Mouse (Mus musculus) kidney, adult 18-20 months (tissue): ENCODE measurements at regions not wholly inside any gene's neighbourhood (a gene's known extent, or its start where the extent isn't known, plus 50 kb on each side); places are given as distances from the start of the nearest gene placed in this dataset.

Experiments used
- DNase-seq: peaks from one replicate; pipeline ENCODE4 v3.0.0; 2021

DNA sequence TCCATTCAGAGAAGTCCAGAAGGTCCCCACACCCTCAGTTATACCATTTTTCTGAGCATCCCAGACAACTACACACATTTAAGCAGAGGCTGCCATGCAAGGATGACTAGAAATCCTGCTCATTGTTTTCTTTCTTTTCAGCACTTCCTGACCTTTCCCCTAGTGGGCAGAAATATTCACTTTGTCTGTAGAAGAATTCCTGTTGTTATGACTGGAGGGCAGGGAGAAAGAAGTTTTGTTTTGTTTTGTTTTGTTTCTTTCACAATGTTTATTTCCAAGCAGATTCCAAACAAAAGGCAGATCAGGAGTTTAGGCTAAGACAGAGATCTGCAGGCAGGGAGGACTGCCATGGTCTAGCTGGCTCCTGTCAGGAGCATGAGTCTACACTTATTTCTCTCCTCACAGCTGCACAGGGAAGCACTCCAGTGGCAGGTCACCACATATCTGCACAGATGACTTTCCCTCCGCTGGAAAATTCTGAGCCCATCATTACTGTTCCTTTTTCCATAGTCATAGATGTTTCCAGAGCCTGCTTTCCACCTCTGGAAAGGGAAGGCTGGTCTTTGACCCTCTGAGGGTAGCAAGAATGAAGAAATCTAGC, 182.5 kb upstream of the Dyrk2 start:
- DNase-seq: no peak

DNA sequence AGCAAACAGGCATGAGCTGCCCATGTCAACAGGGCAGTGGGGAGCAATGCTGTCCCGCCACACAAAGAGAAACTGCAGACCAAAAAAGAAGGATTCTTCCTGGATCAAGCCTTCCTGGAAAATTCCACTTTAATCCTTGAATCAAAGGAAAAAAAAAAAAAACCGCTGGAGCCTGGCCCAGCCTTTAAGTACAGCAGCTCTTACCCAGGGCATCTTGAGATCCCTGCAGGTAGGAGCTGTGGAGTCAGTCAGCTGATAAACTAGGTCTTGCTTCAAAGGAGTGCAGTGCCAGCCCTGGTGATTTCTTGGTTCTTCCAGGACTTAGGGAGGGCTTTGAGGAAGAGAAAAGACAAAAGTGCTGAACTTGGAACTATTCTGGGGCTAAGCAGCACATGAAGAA, 181.6 kb upstream of the Dyrk2 start:
- DNase-seq: no peak

DNA sequence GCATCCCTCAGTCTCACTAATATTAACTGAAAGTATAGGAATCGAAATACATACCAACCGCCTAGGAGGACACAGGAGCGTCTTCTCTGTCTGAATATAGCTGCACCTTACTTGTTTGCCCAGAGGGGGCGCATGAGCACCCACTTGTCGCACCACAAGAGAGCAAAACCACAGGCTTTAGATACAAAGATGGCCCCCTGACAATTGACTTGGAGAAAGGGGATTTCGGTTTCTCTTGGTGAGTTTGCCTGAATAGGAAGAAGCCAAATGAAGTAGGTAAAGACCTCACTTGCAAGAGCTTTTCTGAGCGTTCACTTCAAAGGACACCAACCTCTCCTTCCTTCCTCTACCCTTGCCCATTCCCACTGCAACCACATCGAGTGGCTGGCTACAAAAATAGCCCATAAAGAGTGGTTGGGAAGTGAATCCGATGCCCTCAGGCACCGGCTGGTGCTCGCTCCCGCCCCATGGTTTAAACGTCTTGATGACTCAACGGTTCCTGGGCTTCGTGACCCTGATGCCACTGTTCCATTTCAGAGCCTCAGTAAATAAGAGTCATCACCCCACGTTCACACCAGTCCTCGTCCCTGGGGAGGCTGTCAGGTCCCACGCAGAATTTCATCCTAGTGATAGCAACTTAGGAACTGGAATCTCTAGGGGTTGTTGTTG, 180.1 kb upstream of the Dyrk2 start:
- no peak for DNase-seq

DNA sequence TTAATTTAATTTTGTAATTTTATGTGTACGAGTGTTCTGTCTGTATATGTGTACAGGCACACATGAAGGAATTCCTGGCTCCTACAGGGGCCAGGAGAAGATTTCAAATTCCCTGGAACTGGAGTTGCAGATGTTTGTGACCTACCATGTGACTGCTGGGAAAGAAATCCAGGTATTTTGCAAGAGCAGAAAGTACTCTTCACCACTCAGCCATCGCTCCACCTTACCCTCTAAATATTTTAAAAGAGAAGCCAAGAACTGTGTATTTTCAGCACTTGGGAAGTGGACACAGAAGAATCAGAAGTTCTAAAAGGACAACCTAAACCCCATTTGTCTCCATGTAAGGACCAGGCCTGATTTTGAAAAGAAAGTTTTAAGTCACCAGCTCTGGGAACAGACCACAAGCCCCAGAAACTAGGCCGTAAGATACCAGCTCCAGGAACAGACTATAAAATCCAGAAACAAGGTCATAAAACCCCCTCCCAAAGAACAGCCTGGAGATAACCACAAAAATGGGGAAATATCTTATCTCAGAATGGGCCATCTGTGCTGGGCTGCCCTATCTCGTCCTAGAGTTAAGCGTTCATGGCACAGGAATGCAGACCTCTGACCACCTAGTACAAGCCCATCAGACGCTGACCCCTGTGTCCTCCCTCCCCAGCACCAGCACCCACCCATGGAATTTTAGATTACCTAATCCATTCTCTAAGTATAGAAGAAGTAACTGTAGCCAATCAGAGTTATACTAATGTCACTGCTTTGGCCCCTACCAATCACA, 178.8 kb upstream of the Dyrk2 start:
- DNase-seq: no peak

DNA sequence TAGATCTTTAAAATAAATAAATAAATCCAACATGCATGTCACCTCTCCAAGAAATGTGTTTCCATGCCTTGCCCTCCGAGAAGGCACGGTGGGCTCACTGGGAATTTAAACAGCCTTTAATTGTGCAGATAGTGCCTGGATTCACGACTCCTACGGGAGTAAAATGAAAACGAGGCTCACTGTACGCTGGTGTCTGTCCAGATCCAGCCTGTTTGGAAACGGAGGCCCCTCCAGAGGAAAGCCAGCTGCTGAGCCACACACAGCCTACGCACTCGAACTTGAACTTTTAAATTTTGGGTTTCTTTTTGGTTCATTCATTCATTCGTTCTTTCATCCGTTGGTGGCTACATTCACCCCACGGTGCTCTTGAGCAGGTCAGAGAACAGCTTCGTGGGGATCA, 175.1 kb upstream of the Dyrk2 start:
- no peak for DNase-seq

DNA sequence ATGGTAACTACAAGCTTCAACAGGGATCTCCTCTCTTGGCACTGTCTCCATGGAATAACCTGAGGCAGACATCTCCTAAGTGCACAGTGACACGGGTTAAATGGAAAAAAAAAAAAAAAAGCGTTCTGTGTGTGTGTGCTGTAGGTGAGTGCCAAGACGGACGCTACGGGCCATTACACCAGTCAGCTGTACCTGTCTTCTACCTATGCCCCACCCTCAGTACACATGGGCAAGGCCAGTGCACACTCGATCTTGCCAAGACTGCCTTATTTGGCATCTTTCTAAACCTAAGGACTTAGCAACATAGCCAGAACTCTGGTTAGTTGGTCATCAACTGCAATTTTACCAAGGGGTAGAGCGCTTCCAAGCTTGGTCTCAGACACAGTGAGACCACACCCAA, 173.1 kb upstream of the Dyrk2 start:
- DNase-seq: no peak

DNA sequence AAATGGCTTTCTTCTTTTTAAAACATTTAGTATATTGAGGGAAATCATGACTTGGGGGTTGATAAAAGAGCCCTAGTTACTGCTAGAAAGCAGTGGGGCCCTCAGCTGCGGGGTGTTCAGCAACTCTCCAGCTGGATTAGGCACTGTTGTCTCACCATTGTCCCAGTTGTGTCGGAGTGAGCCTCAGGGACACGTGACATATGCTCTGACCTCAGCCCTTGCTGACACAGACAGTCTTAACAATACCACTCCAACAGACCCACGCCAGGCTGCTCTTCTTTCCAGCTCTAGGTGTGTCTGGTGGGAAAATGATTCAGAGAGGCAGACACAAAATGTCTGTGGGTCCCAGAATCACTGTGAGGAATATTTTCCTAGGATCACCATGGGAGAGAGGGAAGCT, 170.2 kb upstream of the Dyrk2 start:
- DNase-seq: no peak

DNA sequence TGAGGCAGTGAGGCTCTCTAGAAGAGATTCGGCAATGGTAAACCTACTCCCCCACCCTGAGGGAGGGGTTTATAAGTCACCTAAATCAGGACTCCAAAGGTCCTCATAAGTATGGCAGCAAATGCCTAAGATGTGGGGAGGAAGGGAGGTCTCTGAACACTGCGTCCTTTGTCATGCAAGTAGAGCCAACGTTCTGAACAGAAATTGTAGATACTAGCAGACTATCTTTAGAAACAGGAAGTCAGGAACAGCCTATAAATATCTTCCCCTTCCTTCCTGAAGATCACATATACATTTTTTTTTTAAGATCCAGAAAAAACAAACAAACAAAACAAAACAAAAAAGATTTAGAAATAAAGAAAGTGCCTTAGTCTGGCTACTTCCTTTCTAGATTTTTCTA, 169.7 kb upstream of the Dyrk2 start:
- DNase-seq: no peak

DNA sequence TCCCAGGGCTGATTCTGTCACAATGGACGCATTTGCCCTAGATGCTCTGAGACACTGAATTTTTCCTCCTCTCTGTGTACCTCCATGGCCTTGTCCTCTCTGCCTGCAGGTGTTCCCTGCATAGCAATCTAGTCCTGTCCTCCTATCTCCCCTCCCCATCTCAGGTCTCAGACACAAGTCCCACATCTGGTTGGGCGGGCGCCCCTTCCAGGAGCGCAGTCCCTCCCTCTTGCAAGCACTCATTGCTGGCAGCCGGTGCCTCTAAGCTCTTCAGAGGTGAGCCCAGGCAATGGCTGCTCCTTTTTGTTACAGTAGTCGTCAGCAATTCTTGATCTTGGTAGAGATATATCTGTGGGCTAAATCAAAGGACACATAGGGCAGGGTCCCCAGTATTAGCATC, 169.0 kb upstream of the Dyrk2 start:
- no peak for DNase-seq

DNA sequence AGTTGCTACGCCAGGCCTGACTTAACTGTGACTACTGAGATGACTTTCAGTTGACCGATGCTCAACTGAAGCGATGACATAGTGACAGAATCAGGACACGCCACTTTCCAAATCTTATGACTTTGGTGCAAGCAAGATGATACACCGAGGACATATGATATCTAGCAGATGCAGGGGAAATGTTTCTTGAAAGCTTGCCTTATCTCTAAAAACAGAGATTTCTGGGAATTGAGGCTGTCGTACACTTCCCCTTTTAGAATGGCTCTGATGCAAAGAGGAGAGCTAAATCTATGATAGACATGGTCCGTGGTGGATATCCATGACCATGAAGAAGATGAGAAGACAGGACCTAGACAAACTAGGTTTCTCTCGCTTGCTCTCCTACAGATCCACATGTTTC, 167.8 kb upstream of the Dyrk2 start:
- no peak for DNase-seq

DNA sequence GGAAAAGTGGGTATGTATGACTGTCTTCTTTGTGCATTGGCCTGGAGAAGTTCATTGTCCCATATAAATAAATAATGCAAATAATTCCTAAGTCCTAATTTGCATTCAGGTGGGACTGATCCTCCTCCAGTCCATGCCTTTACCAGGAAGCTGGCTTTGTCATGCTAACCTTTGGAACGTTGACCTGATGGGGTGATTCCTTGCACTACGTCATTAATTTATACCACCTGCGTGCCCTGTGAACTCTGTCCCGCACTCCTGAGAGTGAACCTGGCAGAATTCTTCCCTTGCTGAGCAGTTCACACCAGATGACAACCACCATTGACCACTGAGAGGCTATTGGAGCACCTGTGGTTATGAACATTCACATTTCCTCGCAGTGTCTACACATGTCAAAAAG, 165.9 kb upstream of the Dyrk2 start:
- DNase-seq: no peak

DNA sequence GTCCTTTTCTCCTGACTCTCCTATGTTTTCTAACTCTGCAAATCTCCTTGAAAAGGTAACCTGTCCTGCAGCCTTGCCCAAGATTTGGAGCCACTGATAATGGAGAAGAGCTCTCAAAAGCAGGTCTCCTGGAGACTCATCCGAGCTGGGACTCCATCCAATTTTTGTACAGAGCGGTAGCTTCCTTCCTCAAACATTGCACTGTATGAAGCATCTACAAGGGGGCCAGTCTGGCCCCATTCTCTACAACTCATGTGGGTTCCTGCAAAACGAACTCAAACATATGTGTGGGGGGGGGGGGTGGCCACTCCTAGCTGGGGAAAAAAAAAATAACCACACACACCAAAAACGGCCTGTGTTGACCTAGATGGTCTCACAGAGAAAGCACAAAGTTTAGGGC, 164.4 kb upstream of the Dyrk2 start:
- DNase-seq: no peak

DNA sequence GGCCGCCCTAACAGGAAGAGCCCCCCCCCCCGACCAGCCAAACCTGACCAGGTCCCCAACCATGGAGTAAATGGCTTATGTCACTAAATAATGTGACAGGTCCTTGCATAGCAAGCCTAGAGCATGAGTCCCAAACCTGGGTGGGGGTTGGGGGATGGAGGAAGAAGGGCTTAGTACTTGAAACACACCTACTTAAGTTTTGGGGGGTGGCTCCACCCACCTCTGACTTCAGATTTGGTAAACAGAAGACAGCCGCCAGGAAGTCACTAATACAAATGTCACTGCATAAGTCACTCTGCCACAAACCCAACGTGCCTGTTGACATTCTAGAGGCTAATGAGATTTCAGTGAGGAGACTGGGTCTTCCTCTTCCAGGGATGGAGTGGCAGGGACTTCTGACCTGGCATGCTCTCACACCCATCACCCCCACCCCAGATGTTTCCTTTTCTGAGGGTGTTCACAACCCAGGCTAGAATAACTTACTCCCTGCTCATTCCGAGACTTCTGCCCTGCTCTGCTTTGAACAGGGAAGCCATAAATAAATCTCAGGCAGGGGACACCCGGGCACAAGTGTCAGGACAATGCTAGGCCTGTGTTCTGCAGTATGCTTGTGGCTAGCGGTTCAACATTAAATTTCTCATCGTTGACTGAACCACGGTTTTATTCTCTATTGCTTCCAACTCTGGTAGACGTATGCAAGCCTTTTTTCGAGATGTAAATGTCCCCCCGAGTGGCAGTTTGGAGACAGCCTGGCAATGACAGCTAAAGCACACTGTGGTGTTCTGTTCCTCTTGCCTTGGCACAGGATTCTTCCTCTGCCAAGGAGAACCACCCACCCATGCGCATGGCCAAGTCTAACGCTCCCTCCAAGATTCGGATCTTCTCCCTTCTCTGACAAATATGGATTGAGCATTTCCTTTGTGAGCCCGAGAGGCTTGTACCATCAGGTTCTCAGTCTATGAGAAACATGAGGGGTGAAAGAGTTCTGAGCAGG, 161.6 kb upstream of the Dyrk2 start:
- no peak for DNase-seq

DNA sequence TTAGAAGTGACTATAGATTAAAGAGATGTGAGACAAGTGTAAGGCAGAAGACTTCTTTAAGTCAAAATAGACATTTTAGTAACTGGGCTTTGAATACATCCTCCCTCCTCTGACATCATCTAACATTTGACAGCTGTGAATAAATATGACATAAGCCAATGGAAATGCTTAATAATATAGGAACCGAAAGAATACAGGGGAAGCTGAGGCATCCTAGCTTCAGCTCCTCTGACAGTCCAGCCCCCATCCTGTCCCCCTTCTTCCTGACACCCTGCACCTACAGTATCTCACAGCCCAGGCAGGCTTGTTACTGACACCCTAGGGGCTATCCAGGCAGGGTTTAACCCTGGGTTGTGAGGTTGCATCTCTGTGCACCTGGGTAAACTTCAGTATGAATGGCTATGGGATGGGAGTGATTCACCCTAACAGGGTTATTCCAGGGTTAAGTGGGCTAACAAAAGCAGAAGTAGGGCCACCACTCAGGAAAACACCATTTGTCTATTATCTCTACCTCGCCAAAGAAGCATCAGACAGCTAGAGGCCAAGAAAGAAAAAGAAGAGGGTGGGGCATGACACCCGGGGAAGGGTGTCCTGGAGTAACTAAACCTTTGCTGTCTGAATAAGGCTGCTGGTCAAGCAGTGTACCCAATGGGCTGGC, 158.6 kb upstream of the Dyrk2 start:
- no peak for DNase-seq

DNA sequence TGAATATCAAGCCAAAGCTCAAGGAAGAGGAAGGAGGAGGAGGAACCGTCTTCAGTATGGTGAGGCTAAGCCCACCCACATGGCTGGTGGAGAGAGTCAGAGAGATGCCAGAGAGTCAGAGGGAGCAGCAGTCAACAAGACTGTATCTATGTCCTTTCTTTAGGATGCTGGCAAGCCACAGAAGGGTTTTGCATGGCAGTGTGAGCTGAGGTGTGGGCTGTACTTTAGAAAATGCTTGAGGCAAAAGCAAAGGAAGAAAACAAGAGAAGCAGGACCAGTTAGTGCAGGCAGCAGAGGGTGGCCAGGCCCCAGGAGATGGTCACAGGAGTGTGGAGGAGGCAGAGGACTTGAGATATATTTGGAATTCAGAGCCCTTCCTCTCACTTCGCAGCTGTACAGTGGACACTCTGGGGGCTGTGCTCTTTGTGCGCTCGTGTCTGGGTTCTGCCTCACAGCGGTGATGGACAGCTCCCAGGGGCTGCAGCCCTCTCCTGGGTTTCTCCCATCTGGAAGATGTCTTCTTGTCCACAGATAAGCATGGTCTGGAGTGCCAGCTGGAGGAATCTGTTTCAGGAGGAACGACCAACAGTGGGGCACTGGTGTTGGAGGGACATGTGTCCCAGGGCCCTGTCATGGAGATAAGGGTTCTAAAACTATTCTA, 157.4 kb upstream of the Dyrk2 start:
- no peak for DNase-seq

DNA sequence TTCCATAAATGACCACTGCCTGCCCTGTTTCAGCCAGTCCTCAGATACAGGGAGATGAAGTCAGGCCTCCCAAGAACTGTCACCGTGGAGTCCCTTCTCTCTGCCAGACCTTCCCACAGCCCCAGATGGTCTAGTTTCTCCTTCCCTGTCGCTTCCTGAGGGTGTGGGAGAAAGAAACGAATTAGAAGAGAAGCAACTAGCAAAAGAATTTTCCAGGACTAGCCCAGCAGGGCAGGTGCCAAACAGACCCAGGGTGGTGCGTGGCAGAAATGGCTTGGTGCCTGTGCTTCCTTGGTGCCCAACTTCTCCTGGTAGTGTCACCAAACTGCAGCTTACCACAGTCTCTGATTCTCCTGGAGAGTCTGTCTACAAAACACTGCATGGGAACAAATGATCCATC, 156.3 kb upstream of the Dyrk2 start:
- no peak for DNase-seq

DNA sequence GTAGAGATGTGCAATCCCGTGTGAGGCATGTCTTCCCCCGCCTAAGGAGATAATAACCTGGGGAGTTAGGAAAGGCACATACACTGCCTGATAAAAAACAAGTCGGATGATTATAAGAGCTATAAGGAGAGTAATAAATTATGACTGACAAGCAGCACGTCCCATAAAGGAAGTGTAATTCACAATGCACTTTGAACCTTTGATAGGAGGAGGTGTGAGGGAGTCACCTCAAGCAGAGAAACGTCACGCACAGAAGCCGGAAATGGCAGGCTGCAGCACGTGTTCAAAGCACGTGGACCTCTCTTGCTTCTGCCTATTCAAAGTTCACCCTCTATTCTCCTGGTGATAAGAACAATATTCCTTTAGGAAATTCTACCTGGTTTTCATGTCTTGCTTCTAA, 154.4 kb upstream of the Dyrk2 start:
- DNase-seq: no peak

DNA sequence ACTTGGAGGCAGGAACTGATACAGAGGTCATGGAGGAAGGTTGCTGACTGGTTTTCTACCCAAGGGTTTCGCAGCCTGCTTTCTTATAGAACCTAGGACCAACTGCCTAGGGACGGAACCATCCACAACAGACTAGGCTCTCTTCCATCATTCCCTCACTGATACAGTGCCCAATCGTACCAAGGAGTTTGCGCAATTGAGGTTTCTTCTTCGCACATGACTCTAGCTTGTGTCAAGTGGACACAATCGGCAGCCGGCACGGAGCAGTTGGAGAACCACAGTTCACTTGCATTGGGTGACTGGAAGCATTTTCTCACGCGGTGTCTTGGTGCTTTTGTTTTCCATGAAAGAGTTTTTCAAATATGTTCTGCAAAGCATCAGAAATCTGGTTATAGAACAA, 149.1 kb upstream of the Dyrk2 start:
- no peak for DNase-seq

DNA sequence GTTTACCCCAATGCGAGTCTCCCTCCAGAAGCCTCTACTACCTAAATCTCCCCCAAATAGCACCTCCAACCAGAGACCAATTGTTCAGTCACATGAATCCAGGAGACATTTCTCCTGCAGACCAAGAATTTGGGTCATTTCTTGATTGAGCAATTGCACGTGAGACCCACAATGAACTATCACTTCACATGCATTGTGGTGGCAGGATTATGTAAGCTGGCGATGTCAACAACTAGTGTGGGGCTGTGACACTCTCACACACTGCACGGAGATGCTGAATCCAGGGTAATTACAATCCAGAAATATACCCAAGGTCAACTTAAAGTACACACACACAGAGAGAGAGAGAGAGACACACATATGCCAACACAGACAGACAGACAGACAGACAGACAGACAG, 148.5 kb upstream of the Dyrk2 start:
- DNase-seq: no peak

DNA sequence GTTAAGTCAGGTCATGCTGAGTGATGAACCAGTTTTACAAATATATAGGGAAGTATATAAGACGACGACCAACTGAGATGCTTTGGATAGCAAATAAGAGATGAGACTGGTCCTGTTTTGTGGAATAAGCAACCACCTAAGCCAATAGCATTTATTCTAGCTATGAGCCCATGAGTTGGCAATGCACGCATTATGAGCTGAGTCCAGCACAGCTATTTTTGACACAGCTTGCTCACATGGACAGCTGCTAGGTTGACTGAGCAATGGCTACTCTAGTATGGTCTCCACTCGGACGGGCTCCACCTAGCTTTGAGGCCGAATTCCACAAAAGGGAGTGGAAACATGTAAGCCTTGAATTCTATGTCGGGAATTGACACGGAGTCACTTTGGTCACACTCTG, 146.1 kb upstream of the Dyrk2 start:
- DNase-seq: no peak

DNA sequence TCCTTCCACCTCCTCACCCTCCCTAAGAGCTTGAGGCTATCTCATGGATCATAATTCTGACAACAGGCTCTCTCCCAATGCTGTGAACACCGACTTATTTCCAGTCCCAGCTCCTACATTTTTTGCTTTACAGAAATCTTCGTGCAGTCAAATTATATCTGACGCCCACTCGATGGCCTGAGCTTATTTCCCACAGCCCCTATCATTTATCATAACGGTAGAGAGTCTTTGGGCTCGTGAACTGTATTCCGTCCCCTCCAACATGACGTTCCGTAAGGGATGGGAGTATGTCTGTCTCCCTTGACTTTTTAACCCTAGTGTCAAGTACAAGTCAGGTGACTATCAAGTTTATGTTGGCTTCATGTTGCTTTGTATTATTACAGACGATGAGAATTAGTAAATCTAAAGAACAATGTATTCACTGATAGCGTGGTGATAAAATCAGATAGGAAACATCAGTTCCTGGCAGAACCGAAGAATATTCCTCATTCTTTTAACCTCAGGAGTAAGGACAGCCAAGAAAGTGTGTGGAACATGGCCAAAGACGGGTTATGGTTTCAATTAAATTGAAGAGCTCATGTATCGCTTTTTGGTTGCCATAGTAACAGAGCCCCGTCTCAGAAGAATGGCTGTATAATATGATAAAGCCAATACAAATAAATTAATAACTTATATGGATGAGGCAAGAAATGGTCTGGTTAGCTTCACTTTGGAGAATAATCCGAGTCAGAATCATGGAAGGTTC, 145.5 kb upstream of the Dyrk2 start:
- no peak for DNase-seq
